Mouse (Mus musculus) left cerebral cortex, postnatal 4 days (tissue): ENCODE measurements around the gene Zkscan3. TPM values are rescaled to one million over a fixed set of nuclear protein-coding genes. Genes with fewer than 3 reads are reported as not detected.
"Not testable (repeated sequence)": the region's sequence is repeated elsewhere in the genome, so short reads cannot be mapped to it uniquely, and the experiment has no call there.

Source experiments
- DNase-seq: peaks from one replicate; pipeline ENCODE4 v3.0.0-alpha.2; 2022
- intact Hi-C: fragments of 180-260 bp; cut with DNase I; formaldehyde crosslinking; loops from one replicate; pipeline ENCODE4 v1.15.1; 2025
- microRNA-seq: library from miRNA; unstranded; fragments of <30 nt; microRNA quantifications from one replicate; pipeline ENCODE4 v1.2.0, GENCODE M21; 2022
- total RNA-seq, 2 experiments: library from RNA; stranded (reverse); gene quantifications; 2 replicates each; pipeline ENCODE4 v1.2.3; 2021

Zkscan3 gene
- total RNA-seq, 2 experiments from 2014 or later: 49.4 to 56.1 TPM

- no peak for DNase-seq
- intact Hi-C loops: loop anchor here (5.0 kb wide), 1 partner anchor 41 kb away; the partner anchor contains the start of gene Pgbd1
Measured at GRCm38 (mm10) chr13:21401166-21401565, 1.4 kb downstream of the Zkscan3 start.

- DNase-seq: no peak
- intact Hi-C loops: no loop called here
Measured at GRCm38 (mm10) chr13:21397486-21397885, 5.1 kb downstream of the Zkscan3 start.

- DNase-seq: peak; percentile 11
- intact Hi-C loops: not testable (repeated sequence)
Measured at GRCm38 (mm10) chr13:21396048-21396447, 6.5 kb downstream of the Zkscan3 start.

GRCm38 (mm10) chr13:21395623-21396022, 6.9 kb downstream of the Zkscan3 start:
- intact Hi-C loops: no loop called here
- DNase-seq: no peak

- DNase-seq: no peak
- intact Hi-C loops: no loop called here
Measured at GRCm38 (mm10) chr13:21395211-21395610, 7.3 kb downstream of the Zkscan3 start.

- no peak for DNase-seq
- intact Hi-C loops: no loop called here
Measured at GRCm38 (mm10) chr13:21377773-21378172, 24.8 kb downstream of the Zkscan3 start.

GRCm38 (mm10) chr13:21372700-21373099, 29.9 kb downstream of the Zkscan3 start:
- intact Hi-C loops: no loop called here
- no peak for DNase-seq

GRCm38 (mm10) chr13:21366635-21367034, 35.9 kb downstream of the Zkscan3 start:
- intact Hi-C loops: no loop called here
- no peak for DNase-seq

GRCm38 (mm10) chr13:21363719-21364118, 38.8 kb downstream of the Zkscan3 start:
- intact Hi-C loops: no loop called here
- no peak for DNase-seq

- intact Hi-C loops: no loop called here
Measured at GRCm38 (mm10) chr13:21362621-21363248, 39.8 kb downstream of the Zkscan3 start, which contains the start of gene Zscan12. Gene Zscan12, plus strand, starts transcription at chr13:21362820.

GRCm38 (mm10) chr13:21350593-21350992, 52.0 kb downstream of the Zkscan3 start:
- no peak for DNase-seq
- intact Hi-C loops: no loop called here

More at GRCm38 (mm10) chr13:21362621-21363248, 39.8 kb downstream of the Zkscan3 start, which contains the start of gene Zscan12:
- DNase-seq: peak; percentile 89

GRCm38 (mm10) chr13:21346610-21347009, 55.9 kb downstream of the Zkscan3 start, which contains the start of gene Olfr1367:
Gene Olfr1367, plus strand, starts transcription at chr13:21346910.
- intact Hi-C loops: no loop called here

More at GRCm38 (mm10) chr13:21346610-21347009, 55.9 kb downstream of the Zkscan3 start, which contains the start of gene Olfr1367:
- no peak for DNase-seq

Small RNA genes within 50 kb of the gene (microRNA-seq; reads per million reads assigned to microRNA genes)
- not detected for gene Mir1896
- not detected for gene Mir6942

Other genes starting within 250 kb of the Zkscan3 start
- gene Trim27, start 223.3 kb downstream of the Zkscan3 start, total RNA-seq: 10 to 100 TPM; 57.6 to 65.0 TPM
- gene Gpx5, start 110.0 kb downstream of the Zkscan3 start, total RNA-seq: not detected
- gene Gpx6, start 90.6 kb downstream of the Zkscan3 start, total RNA-seq: not detected
- not detected for gene Olfr1367, start 55.8 kb downstream of the Zkscan3 start, total RNA-seq
- 10 to 100 TPM; 11.0 to 11.3 TPM for gene Zscan12, start 39.9 kb downstream of the Zkscan3 start, total RNA-seq
- 1 to 10 TPM; 1.3 to 2.2 TPM for gene Pgbd1, start 38.3 kb upstream of the Zkscan3 start, total RNA-seq
- gene Zscan26, start 51.0 kb upstream of the Zkscan3 start, total RNA-seq: 10 to 100 TPM; 27.0 to 28.7 TPM
- 1 to 10 TPM in 1 of 2 experiments, under 1 TPM in 1; 0.97 to 1.5 TPM for gene Nkapl, start 65.8 kb upstream of the Zkscan3 start, total RNA-seq
- 1 to 10 TPM; 7.8 to 8.8 TPM for gene Zkscan4, start 76.2 kb upstream of the Zkscan3 start, total RNA-seq
- gene Gm10065, start 76.7 kb upstream of the Zkscan3 start, total RNA-seq: not detected
- gene AK157302, start 92.5 kb upstream of the Zkscan3 start, total RNA-seq: 10 to 100 TPM; 11.3 to 14.5 TPM
- 10 to 100 TPM; 36.2 to 49.5 TPM for gene Gm11273, start 98.7 kb upstream of the Zkscan3 start, total RNA-seq
- gene Zkscan8, start 128.4 kb upstream of the Zkscan3 start, total RNA-seq: 10 to 100 TPM; 13.7 to 13.9 TPM
- not detected for gene Olfr1366, start 140.1 kb upstream of the Zkscan3 start, total RNA-seq
- not detected for gene Olfr1535, start 157.1 kb upstream of the Zkscan3 start, total RNA-seq
- gene Olfr1364, start 179.0 kb upstream of the Zkscan3 start, total RNA-seq: not detected
- gene Olfr1362, start 211.3 kb upstream of the Zkscan3 start, total RNA-seq: not detected
- gene Olfr11, start 239.8 kb upstream of the Zkscan3 start, total RNA-seq: not detected